Mouse (Mus musculus) kidney, adult 18-20 months (tissue): Measurements from ENCODE around the gene Skil.
A peak's percentile ranks its signal among the peaks of the same experiment; 100 is the strongest.

ENCODE experiments used
- DNase-seq: peaks from one replicate; pipeline ENCODE4 v3.0.0; 2021

The Skil gene

GRCm38 (mm10) chr3:31085000-31085399, 9.9 kb upstream of the Skil start:
- DNase-seq = no peak

DNA sequence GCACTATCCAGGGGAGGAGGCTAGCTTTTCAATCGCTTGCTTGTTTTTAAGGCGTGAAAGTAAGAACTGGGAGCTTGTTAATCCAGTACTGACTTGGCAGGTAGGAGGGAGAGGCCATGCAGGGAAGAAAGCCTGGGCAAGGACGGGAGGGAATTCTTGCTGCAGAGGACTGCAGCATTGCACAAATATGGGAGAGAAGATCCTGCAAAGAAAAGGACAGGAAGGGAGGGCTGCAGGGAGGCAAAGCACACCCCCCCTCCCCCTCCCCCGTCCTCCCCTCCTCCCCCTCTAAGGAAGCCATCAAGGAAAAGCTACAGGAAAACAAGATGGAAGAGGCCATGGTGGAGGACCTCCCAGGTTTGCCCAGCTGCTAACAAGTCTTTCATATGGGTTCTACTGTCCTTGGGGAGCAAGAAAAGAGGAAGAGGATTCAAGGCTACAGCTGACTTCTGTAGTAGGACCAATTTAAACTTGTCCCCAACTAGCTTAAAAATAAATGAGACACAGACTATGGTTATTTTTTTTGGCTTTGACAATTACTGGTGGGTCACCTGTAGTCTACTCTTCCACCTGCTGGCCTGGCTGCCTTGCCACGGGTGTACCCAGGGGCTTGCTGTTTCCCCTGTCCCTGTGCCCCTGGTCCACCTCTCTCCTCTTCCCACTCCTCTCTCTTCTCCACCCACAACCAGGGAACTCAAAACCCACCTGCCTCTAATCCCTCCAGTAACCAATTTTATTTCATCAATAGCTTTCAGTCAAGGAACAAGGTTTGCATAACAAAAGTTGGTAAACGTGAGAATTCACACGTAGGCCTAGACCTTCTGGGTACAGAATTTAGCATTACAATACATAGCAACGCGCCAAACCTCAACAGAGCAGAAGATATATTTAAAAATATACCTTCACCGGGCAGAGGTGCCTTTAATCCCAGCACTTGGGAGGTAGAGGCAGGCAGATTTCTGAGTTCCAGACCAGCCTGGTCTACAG, 5.8 kb upstream of the Skil start:
- no peak for DNase-seq

GRCm38 (mm10) chr3:31089956-31090355, 4.9 kb upstream of the Skil start:
- no peak for DNase-seq

GRCm38 (mm10) chr3:31093196-31093595, 1.7 kb upstream of the Skil start:
- DNase-seq = peak; percentile 28

DNA sequence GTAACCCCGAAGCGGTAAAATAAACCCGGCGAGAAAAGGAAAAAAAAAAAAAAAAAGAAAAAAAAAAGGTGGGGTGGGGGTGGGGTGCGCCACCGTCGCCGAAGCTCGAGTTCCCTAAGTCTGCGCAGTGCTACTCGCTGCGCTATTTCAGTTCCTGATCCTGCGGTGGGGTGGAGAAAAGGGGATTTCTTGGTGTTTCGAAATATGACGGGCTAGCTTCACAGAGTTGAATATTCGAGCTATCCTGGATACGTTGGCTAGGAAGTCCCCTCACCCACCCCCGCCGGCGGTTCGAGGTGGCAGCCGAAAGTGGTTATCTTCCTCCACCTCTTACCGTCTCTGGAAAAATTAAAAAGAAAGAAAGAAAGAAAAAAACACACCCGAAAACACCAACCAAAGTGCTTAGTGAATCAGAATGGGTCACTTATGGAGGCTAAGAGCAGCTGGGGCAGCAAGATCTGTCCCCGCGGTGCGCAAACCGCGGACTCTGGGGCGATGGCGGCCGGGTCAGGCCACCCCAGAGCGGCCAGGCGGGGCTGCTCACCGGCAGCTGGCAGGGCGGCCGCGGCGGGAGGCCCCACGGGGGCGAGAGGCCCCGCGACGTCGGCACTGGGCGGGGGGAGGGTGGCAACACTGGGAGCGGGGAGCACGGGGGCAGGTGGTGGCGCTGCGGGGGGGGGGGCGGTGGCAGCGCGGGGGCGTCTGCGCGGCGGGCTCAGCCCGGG, 1.1 kb upstream of the Skil start:
- peak; percentile 79 for DNase-seq

- DNase-seq = no peak
Measured at GRCm38 (mm10) chr3:31095179-31095490, 277 bp downstream of the Skil start.

GRCm38 (mm10) chr3:31095491-31096154, 765 bp downstream of the Skil start:
- DNase-seq = peak; percentile 70

- no peak for DNase-seq
Measured at GRCm38 (mm10) chr3:31096155-31097101, 1.6 kb downstream of the Skil start.

DNA sequence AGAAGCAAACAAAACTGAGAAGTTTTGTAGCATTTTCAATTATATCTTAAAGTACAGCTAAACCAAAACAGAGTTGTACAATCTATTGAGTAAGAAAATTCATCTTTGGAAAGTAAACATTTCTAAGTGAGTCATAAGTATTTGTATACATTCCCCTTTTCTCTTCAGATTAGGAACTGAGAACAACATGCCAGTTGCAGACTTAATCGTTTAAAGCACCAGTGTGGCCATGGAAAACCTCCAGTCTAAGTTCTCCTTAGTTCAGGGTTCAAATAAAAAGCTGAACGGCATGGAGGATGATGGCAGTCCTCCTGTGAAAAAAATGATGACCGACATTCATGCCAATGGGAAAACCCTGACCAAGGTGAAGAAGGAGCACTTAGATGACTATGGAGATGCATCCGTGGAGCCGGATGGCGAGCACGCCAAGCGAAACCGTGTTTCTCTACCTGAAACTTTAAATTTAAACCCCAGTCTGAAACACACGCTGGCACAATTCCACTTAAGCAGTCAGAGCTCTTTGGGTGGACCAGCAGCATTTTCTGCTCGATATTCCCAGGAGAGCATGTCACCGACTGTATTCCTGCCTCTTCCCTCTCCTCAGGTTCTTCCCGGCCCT, 2.4 kb downstream of the Skil start:
- DNase-seq = no peak

GRCm38 (mm10) chr3:31097976-31098375, 3.1 kb downstream of the Skil start:
- no peak for DNase-seq

- DNase-seq = no peak
Measured at GRCm38 (mm10) chr3:31098556-31098955, 3.7 kb downstream of the Skil start.

- DNase-seq = no peak
Measured at GRCm38 (mm10) chr3:31100026-31100425, 5.2 kb downstream of the Skil start.

- no peak for DNase-seq
Measured at GRCm38 (mm10) chr3:31100802-31101201, 5.9 kb downstream of the Skil start.

- DNase-seq = no peak
Measured at GRCm38 (mm10) chr3:31104936-31105335, 10.1 kb downstream of the Skil start.

GRCm38 (mm10) chr3:31106597-31106996, 11.7 kb downstream of the Skil start:
- no peak for DNase-seq

GRCm38 (mm10) chr3:31107674-31108073, 12.8 kb downstream of the Skil start:
- no peak for DNase-seq

GRCm38 (mm10) chr3:31109108-31109507, 14.2 kb downstream of the Skil start:
- DNase-seq = no peak

- DNase-seq = no peak
Measured at GRCm38 (mm10) chr3:31123098-31123497, 28.2 kb downstream of the Skil start.

DNA sequence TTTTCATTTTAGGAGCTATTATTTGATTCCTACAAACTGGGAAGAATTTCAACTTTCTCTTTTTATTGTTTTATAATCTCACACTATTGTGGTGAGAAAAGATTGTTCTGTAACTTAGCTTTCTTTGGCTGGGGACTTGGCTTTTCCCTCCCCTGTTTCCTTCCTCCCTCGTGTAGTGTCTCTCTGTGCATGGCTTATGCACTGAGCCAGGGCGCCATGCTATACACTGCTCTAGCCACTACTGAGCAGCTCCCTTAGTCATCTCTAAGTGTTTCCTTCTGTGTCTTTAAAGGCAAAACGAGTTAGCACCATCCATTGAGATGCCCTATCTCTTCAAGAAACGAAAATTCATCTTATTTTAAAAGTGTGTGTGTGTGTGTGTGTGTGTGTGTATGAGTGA, 31.4 kb downstream of the Skil start:
- no peak for DNase-seq

- peak; percentile 37 for DNase-seq
Measured at GRCm38 (mm10) chr3:31126848-31127247, 32.0 kb downstream of the Skil start.

DNA sequence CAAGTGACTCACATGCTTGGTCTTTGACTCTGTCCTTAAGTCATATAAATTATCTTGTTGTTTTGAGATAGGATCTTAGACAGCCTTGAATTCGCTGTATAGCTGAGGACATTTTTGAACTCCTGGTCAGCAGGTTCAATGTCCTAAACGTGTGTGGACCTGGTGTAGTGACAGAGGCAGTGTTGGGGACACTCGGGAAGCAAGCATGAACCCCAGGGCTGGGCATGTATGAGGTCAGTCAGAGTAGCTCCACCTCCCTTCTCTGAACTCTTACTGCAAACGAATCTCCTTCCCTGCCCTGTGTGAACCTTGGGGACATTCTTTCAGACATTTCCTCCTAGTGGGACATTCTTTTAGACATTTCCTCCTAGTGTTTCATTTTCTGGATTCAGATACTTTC, 34.9 kb downstream of the Skil start:
- no peak for DNase-seq

DNA sequence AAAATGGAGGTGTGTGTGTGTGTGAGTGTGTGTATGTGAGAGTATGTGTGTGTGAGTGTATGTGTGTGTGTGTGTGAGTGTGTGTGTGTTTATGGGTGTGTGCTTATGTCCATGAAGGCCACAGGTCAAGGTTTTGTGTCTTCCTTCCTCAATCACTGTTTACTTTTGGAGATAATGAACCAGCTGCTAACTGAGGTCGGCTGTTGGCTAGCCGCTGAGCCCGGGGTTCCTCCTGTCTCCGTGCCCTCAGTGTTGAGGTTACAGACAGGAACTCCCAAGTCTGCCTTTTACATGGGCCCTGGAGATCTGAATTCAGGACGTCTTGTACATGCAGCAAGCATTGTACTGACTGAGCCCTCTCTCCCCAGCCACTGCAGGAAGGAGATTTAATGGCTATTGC, 38.8 kb downstream of the Skil start:
- no peak for DNase-seq
